Mouse (Mus musculus) erythroblast, embryonic 14.5 days (primary cell): ENCODE data around the gene Ppp3ca.

ENCODE experiments used
- GATA1 ChIP-seq: IDR thresholded peaks from 2 replicates; pipeline ENCODE4 v1.6.1; 2012; ENCODE audit warnings: low read length, inconsistent platforms, mixed read lengths
- TAL1 ChIP-seq: IDR thresholded peaks from 3 replicates; pipeline ENCODE4 v1.6.1; 2012; ENCODE audit warnings: low read length, inconsistent platforms, mixed read lengths

DNA sequence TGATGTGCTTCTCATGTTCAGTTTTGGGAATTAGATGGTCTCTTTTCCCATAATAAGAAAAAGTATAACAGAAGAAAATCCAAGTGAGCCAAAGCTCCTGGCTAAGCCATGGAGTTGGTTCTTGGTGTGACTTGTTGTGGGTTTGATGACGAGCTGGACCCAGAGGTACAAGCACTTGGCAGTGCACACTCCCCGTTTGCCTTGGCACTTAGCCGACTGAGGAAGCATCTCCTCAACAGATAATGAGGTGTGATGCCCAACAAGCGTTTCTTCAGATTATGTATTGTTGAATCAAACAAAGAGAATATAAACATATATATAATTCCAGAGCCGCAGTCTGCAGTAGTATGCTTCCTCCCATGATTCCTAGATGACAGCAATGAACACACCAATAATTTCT is 101.8 kb downstream of the Ppp3ca start:
- TF ChIP-seq TAL1 (no peak), GATA1 (no peak)
